ENCODE assay signal across 9 mouse cellular contexts in the genomic region with DNA sequence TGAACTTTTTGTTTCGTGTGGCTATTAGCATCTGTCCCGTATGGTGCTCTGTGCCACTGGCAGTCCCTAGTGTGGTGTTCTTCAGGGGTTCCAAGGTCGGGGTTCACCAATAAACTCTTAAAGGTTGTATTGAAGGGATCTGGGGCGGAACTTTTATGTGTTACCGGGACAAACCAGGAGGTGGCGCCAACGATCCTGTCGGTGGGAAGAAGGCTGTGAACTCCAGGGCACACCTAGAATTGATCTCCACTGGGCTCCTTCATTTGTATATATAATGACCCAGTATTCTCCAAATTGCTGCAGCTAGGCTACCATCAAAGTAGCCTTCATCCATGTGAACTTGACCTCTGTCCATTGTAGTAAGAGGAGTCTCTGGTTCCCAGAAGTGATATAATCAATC. TPM values are rescaled to one million over a fixed set of nuclear protein-coding genes. Genes with fewer than 3 reads are reported as not detected.
A peak's percentile ranks its signal among the peaks of the same experiment; 100 is the strongest.
DNase-seq lines count a peak whose midpoint lies in the region; ATAC-seq and TF ChIP-seq lines count a peak whose summit lies in the region.
"Had no signal": no experiment of that assay in that cellular context is flagged by ENCODE, and none has a peak within 500 bp of the region (broad histone marks: within the 10 kb centered on the region; RNA-seq: fewer than 3 reads in every experiment).

No protein-coding gene starts in this region.

- ATAC-seq in heart, embryonic 11.5 days (replicated peaks; ENCODE audit: insufficient number of reproducible peaks, low FRiP score, low TSS enrichment), result no peak

- no peaks in the 10 kb centered on the region for H3K36me3 ChIP-seq in heart, embryonic 11.5 days (ENCODE audit: control insufficient read depth, insufficient read depth, low read length)
- H3K36me3 ChIP-seq: limb, embryonic 12.5 days had no signal

- H3K9ac ChIP-seq in heart, embryonic 11.5 days (ENCODE audit: low read depth, low read length), result no peak overlapping the region
- H3K9ac ChIP-seq: limb, embryonic 12.5 days had no signal

- peaks cover 8% of the 10 kb centered on the region for H3K27me3 ChIP-seq in heart, embryonic 11.5 days (ENCODE audit: control insufficient read depth, insufficient read depth, low read length)

- TF ChIP-seq POLR2A in lung, adult 2 months (IDR thresholded peaks at IDR 0.05; ENCODE audit: borderline replicate concordance, extremely low read depth, low read depth, low read length), result no peak

- peak; percentile 82 for TF ChIP-seq CTCF in lung, adult 2 months (IDR thresholded peaks at IDR 0.05; ENCODE audit: insufficient read depth, low read length)

- H3K9me3 ChIP-seq in heart, embryonic 11.5 days (replicated peaks; ENCODE audit: control insufficient read depth, low read length), result no peaks in the 10 kb centered on the region
- H3K9me3 ChIP-seq: limb, embryonic 12.5 days had no signal

- H3K4me3 ChIP-seq in heart, embryonic 11.5 days (ENCODE audit: low read depth, low read length), result no peak overlapping the region
- no peak overlapping the region for H3K4me3 ChIP-seq in lung, adult 2 months (replicated peaks; ENCODE audit: extremely low read depth, low read depth, low read length)
- H3K4me3 ChIP-seq: limb, embryonic 12.5 days had no signal

- 5% methylated on average over 8 of the region's 8 CpGs for WGBS in heart, embryonic 11.5 days (ENCODE audit: insufficient replicate concordance)
- WGBS in lung, adult 2 months, result 10% methylated on average over 8 of the region's 8 CpGs

- no peak overlapping the region for H3K4me2 ChIP-seq in heart, embryonic 11.5 days
- H3K4me2 ChIP-seq: limb, embryonic 12.5 days had no signal

- DNase-seq in heart, adult 18-20 months, result peak; percentile 42 to 84
- DNase-seq in B cell, adult 2 months, result peak; percentile 73 to 77
- DNase-seq in adrenal gland, adult 18-20 months (ENCODE audit: low spot score in 2 of 2), result peak; percentile 64 to 78
- DNase-seq in embryo, embryonic 11.5 days (ENCODE audit: low read depth, low spot score), result peak; percentile 54
- DNase-seq in induced T-regulatory cell, adult 2 months (ENCODE audit: low read depth), result peak; percentile 82
- DNase-seq in lung, adult 2 months, result peak; percentile 68
- peak; percentile 25 to 64 for DNase-seq in spleen, adult 18-20 months

- no peaks in the 10 kb centered on the region for H3K4me1 ChIP-seq in heart, embryonic 11.5 days (ENCODE audit: control insufficient read depth, insufficient read depth, low read length)
- no peaks in the 10 kb centered on the region for H3K4me1 ChIP-seq in lung, adult 2 months (ENCODE audit: control insufficient read depth, insufficient read depth, low read length)

- no peak overlapping the region for H3K27ac ChIP-seq in heart, embryonic 11.5 days (ENCODE audit: low read depth, low read length)
- H3K27ac ChIP-seq: limb, embryonic 12.5 days had no signal

RNA-seq across cellular contexts. Expression of gene Npffr1, which starts 10.6 kb away (rescaled TPM):
- total RNA-seq in heart, adult 18-20 months (2021), result under 1 TPM in 1 of 2 experiments, not detected in 1; 0.08 TPM
- 0.13 and 0.15 TPM in 2 replicates for polyA plus RNA-seq in heart, embryonic 11.5 days (2014; fragmentation: Nextera tagmentation; extraction: Ambion mirVana)
- under 1 TPM; 0.17 to 0.26 TPM for total RNA-seq in adrenal gland, adult 18-20 months (2021)
- 0.07 and 0.11 TPM in 2 replicates for polyA plus RNA-seq in lung, adult 2 months (2012; rRNA removed)

RNA-seq across cellular contexts. Expression of gene Ppa1, which starts 42.5 kb away (rescaled TPM):
- 10 to 100 TPM; 81.8 to 82.3 TPM for total RNA-seq in heart, adult 18-20 months (2021)
- 158 and 160 TPM in 2 replicates for polyA plus RNA-seq in heart, embryonic 11.5 days (2014; fragmentation: Nextera tagmentation; extraction: Ambion mirVana)
- 100 to 1,000 TPM; 138 to 160 TPM for total RNA-seq in adrenal gland, adult 18-20 months (2021)
- polyA plus RNA-seq in lung, adult 2 months (2012; rRNA removed), result 12.0 and 12.8 TPM in 2 replicates
